Mouse (Mus musculus) Patski (cell line): Measurements from ENCODE around the gene Phf10. TPM values are rescaled to one million over a fixed set of nuclear protein-coding genes. Genes with fewer than 3 reads are reported as not detected.
"Not testable (repeated sequence)": the region's sequence is repeated elsewhere in the genome, so short reads cannot be mapped to it uniquely, and the experiment has no call there.

Source experiments
- ATAC-seq: fragments of 100-300 bp; one replicate; pipeline ENCODE4 v1.8.0; 2021
- CTCF ChIA-PET: fragments of 350-600 bp; sonication (Branson Sonifier 250); formaldehyde crosslinking; loops from one replicate; lab custom pipeline; 2022; ENCODE audit warnings: inconsistent platforms; lab: Charles Lee
- POLR2A ChIA-PET: fragments of 350-600 bp; sonication (Branson Sonifier 250); formaldehyde crosslinking; loops from one replicate; lab custom pipeline; 2022; ENCODE audit warnings: antibody characterized with exemption, inconsistent platforms; lab: Charles Lee
- DNase-seq: peaks from one replicate; pipeline ENCODE4 v3.0.0-alpha.2; 2011; ENCODE audit warnings: low read depth, low spot score
- H3K27me3 ChIP-seq: fragments of 371-371 bp; one replicate; pipeline ENCODE4 v1.5.1; 2021
- CTCF ChIP-seq: fragments of 100-300 bp; IDR thresholded peaks from one replicate; pipeline ENCODE4 v1.5.1; 2021
- in situ Hi-C: fragments of 300-500 bp; cut with MboI; formaldehyde crosslinking; loops from 3 replicates; pipeline ENCODE4 v1.11.1; 2018; ENCODE audit warnings: low pct_unique_long_range_greater_than_20kb, mixed read lengths
- polyA plus RNA-seq: library from polyadenylated mRNA; unstranded; gene quantifications from one replicate; pipeline ENCODE4 v1.2.3, GENCODE M21; 2021

Phf10 gene
- polyA plus RNA-seq, 1 experiment from 2014 or later: 71.5 TPM

DNA sequence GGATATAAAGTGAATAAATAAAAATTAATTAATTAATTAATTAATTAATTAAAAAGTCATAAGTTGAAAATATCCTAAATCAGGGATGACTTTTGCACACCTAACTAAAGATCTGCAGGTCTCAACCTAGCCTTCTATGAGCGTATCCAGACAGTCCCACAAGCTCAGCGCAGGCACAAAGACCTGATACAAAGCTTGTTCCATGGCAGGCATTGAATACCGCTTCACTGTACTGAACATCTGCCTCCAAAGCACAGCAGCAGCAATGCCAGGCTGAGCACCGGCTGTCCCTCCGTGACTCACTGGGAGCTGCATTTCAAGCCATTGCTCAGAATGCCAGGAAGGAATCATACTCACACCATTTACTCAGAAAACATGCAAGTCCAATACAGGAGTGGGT, 50.3 kb downstream of the Phf10 start:
- TF ChIP-seq CTCF: no peak
- CTCF ChIA-PET: no interaction called here
- H3K27me3 ChIP-seq: peaks cover 3% of the 10 kb centered on the region
- POLR2A ChIA-PET: no interaction called here
- DNase-seq: no peak
- ATAC-seq: no peak
- in situ Hi-C loops: loop anchor here (5.0 kb wide), 1 partner anchor 628 kb away; no protein-coding TSS in a partner anchor

DNA sequence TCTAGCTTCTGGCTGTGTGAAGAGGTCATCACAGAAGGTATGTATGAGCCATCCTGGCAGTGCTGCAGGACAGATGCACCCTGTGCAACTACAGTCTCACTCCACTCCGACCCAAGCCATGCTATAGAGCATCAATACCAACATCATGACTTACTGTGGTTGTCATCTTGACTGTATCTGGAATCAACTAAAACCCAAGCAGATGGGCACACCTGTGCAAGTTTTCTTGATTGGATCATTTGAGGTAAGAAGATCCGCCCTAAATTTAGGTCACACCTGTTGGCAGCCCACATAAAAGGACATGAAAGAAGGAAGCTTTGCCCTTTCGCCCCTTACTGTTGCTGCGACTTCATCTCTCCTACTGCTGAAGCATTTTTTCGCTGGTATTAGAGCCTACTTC, 51.7 kb downstream of the Phf10 start:
- in situ Hi-C loops: no loop called here
- no peak for DNase-seq
- ChIA-PET POLR2A (no interaction called here), CTCF (interaction anchor here (0.9 kb wide), 1 partner anchor 363 kb away, joined by 3 read pairs; no protein-coding TSS in a partner anchor)
- TF ChIP-seq CTCF: no peak
- ATAC-seq: no peak
- H3K27me3 ChIP-seq: peaks cover 3% of the 10 kb centered on the region

DNA sequence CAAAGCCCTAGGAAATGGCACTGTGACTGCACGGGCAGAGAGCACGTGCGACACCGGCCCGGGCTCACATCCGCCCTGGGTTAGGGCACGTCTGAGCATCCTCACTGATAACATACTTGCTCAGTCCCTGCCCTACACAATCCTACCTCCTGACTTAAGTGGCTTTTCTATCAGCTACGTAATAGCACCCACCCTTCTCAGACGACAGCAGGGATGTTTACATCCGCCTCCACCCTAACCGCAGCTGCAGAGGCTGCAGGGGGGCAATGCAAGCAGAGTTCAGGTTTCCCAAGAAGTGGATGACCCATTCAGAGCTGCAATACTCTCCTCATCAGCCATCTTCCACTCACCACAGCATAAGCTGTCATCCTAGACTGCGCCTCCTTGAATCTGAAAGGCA, 53.9 kb downstream of the Phf10 start:
- in situ Hi-C loops: no loop called here
- TF ChIP-seq CTCF: no peak
- no peak for ATAC-seq
- DNase-seq: no peak
- no peaks in the 10 kb centered on the region for H3K27me3 ChIP-seq
- CTCF ChIA-PET: interaction anchor here (1.3 to 1.5 kb wide), 3 partner anchors 361 to 385 kb away, joined by 4 to 6 read pairs (median 5); no protein-coding TSS in a partner anchor
- POLR2A ChIA-PET: no interaction called here

DNA sequence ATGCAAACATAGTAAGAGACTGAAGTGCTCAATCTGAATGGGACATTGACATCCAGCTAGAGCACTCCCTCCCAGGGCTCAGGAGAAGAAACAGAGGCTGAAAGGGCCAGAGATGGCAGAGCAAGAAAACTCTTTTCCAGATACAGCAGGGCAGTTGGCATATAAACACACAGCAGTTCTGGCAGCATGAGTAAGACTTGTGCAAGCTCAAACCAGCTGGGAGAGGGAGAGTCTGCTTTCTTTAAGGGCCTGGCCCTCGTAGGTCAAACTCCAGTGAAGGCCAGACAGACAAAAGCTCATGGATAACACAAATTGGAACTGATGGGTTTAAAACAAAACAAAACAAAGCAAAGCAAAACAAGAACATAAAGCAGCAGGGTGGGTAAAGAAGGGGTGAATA, 54.5 kb downstream of the Phf10 start:
- ChIA-PET CTCF (interaction anchor here (1.4 to 1.5 kb wide), 2 partner anchors 383 to 384 kb away, joined by 5 to 6 read pairs; no protein-coding TSS in a partner anchor), POLR2A (no interaction called here)
- TF ChIP-seq CTCF: no peak
- no peaks in the 10 kb centered on the region for H3K27me3 ChIP-seq
- ATAC-seq: no peak
- no peak for DNase-seq
- in situ Hi-C loops: no loop called here

DNA sequence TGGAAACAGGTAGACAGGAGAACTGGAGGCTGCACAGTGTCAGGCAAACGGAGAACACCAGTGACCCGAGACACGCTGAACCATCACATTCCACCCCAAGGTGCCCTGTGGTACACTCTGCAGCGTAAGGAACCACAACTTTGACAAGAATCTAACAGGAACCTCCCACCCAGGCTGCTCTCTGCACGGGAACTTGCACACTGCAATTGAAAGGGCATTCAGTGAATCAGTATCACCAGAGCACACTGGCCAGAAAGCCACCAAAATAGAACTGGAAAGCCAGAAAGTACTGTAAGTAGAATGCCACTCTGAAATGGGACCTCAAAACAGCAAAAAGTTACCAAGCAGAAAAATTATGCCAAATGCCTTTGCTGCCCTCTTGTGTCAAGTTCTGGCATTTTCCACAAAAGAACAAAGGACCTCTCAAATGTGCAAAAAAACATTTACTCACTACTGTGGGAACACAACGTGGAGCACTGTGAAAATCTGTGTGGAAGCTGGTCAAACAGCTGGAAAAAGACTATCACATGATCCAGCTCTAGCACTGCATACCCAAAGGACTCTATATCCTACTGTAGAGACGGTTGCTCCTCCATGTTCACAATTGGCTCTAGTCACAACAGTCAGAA, 56.3 kb downstream of the Phf10 start:
- in situ Hi-C loops: loop anchor here (5.0 kb wide), 2 partner anchors 357 to 667 kb away; no protein-coding TSS in a partner anchor
- DNase-seq (peak; percentile 9), ATAC-seq (no peak)
- ChIA-PET CTCF (interaction anchor here (1.3 to 3.2 kb wide), 5 partner anchors 18 to 673 kb away, joined by 3 to 23 read pairs (median 6); no protein-coding TSS in a partner anchor), POLR2A (no interaction called here)
- H3K27me3 ChIP-seq: no peaks in the 10 kb centered on the region
- peak; percentile 90 for TF ChIP-seq CTCF

DNA sequence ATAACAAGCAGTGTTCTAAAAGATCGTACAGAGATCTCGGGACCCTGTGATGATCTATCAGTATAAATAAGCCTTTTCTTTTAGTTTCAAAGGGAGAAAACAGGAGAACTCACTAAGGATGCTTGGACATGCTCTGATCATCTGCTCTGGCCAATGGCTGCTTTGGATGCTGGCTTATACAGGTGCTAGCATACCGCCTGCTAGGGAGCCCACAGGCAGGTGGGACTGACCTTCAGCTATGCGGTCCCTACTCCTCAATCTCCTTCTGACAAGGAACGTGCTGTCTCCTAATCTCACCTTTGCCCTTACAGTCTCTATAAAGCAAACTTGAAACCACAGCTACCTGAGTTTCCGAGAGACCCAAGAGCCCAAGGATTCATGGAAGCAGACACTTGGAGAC, 56.9 kb downstream of the Phf10 start:
- DNase-seq (no peak), ATAC-seq (no peak)
- in situ Hi-C loops: loop anchor here (5.0 kb wide), 2 partner anchors 357 to 667 kb away; no protein-coding TSS in a partner anchor
- H3K27me3 ChIP-seq: no peaks in the 10 kb centered on the region
- CTCF ChIA-PET: interaction anchor here (1.2 to 3.2 kb wide), 8 partner anchors 8 to 672 kb away, joined by 3 to 23 read pairs (median 4); no protein-coding TSS in a partner anchor
- no peak for TF ChIP-seq CTCF
- POLR2A ChIA-PET: no interaction called here

DNA sequence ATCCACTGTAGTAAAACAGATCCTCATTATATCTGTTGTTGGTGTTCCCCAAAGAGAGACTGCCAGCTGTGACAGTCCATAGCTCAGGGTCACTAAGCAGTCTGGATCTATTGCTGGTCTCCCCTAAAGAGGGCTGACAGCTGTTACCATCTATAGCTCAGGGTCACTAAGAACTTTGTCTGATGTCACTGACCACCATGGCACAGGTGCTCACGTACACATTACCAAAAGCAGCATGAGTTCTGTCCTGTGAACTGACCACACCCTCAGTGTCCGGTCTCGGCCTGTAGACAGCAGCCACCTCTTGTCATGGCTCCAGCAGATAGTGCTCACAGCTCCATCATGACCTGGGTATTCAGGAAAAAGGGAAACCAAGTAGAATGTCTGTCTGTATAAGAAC, 57.9 kb downstream of the Phf10 start:
- no peak for TF ChIP-seq CTCF

DNA sequence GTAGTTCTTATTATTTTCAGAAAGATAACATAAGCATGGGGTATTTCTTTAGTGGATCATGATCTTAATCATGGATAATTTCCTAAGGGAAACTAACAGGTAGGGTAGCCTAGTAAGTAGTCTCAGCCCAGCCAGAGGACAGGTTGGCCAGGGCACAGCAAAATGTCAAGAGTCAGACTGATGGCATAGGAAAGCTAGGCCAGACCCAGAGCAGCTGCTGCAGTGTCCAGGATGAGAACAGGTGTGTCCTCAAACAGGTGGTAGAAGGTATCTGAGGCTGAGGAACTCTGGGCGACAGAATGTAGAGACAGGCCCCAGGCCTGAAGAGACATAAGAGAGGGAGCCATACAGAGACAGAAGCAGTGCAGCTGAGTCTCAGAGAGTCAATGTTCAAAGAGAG, 62.1 kb downstream of the Phf10 start:
- H3K27me3 ChIP-seq: no peaks in the 10 kb centered on the region
- CTCF ChIA-PET: no interaction called here
- in situ Hi-C loops: no loop called here
- POLR2A ChIA-PET: no interaction called here
- no peak for TF ChIP-seq CTCF
- DNase-seq (no peak), ATAC-seq (no peak)

More for the DNA sequence above, 57.9 kb downstream of the Phf10 start:
- ATAC-seq: no peak
- in situ Hi-C loops: loop anchor here (5.0 kb wide), 2 partner anchors 356 to 666 kb away; no protein-coding TSS in a partner anchor
- H3K27me3 ChIP-seq: no peaks in the 10 kb centered on the region
- ChIA-PET POLR2A (no interaction called here), CTCF (interaction anchor here (1.2 to 3.2 kb wide), 8 partner anchors 9 to 671 kb away, joined by 3 to 23 read pairs (median 4); no protein-coding TSS in a partner anchor)
- DNase-seq: no peak

DNA sequence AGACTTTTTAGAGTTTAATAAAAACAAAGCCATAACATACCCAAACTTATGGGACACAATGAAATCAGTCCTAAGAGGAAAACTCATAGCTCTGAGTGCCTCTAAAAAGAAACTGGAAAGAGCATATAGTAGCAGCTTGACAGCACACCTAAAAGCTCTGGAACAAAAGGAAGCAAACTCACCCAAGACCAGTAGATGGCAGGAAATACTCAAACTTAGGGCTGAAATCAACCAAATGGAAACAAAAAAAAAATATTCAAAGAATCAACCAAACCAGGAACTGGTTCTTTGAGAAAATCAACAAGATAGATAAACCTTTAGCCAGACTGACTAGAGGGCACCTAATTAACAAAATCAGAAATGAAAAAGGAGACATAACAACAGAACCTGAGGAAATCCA, 66.0 kb downstream of the Phf10 start:
- CTCF ChIA-PET, DNase-seq, ATAC-seq, in situ Hi-C loops, H3K27me3 ChIP-seq, POLR2A ChIA-PET: not testable (repeated sequence)

Other genes starting within 250 kb of the Phf10 start
- 5.7 TPM for gene Wdr27, start 18.1 kb downstream of the Phf10 start, polyA plus RNA-seq
- 31.9 TPM for gene 1600012H06Rik, start 18.1 kb downstream of the Phf10 start, polyA plus RNA-seq
- 14.5 TPM for gene 9030025P20Rik, start 17.2 kb upstream of the Phf10 start, polyA plus RNA-seq
- not detected for gene Gm3417, start 17.5 kb upstream of the Phf10 start, polyA plus RNA-seq
- gene Gm3435, start 48.9 kb upstream of the Phf10 start, polyA plus RNA-seq: 4.1 TPM
- 50.2 TPM for gene Ermard, start 79.9 kb upstream of the Phf10 start, polyA plus RNA-seq
- gene Tcte3, start 80.2 kb upstream of the Phf10 start, polyA plus RNA-seq: 0.19 TPM
- gene Gm3448, start 80.3 kb upstream of the Phf10 start, polyA plus RNA-seq: 1.5 TPM